Mouse (Mus musculus) neural tube, embryonic 12.5 days (tissue): ENCODE measurements at regions not wholly inside any gene's neighbourhood (a gene's known extent, or its start where the extent isn't known, plus 50 kb on each side); places are given as distances from the start of the nearest gene placed in this dataset.
A peak's percentile ranks its signal among the peaks of the same experiment; 100 is the strongest.

ENCODE experiments used
- ATAC-seq: fragments of 200-750 bp; cut with Nextera tagmentation; 2 replicates; pipeline ENCODE4 v1.8.0; 2017; ENCODE audit warnings: low read depth, mild to moderate bottlenecking, moderate TSS enrichment, moderate library complexity; ENCODE audit not compliant: low FRiP score
- H3K27ac ChIP-seq: fragments of 300-500 bp; sonication (generic); 2 replicates; pipeline ENCODE4 v1.5.1; 2016
- H3K27me3 ChIP-seq: fragments of 300-500 bp; sonication (generic); replicated peaks from 2 replicates; pipeline ENCODE4 v1.6.1; 2016; ENCODE audit warnings: mild to moderate bottlenecking
- H3K36me3 ChIP-seq: fragments of 300-500 bp; sonication (generic); 2 replicates; pipeline ENCODE4 v1.6.1; 2016; ENCODE audit warnings: mild to moderate bottlenecking
- H3K4me1 ChIP-seq: fragments of 300-500 bp; sonication (generic); 2 replicates; pipeline ENCODE4 v1.6.1; 2016
- H3K4me2 ChIP-seq: fragments of 300-500 bp; sonication (generic); replicated peaks from 2 replicates; pipeline ENCODE4 v1.6.1; 2016; ENCODE audit warnings: mild to moderate bottlenecking
- H3K4me3 ChIP-seq: fragments of 300-500 bp; sonication (generic); 2 replicates; pipeline ENCODE4 v1.5.1; 2016
- H3K9ac ChIP-seq: fragments of 300-500 bp; sonication (generic); 2 replicates; pipeline ENCODE4 v1.6.1; 2016; ENCODE audit warnings: mild to moderate bottlenecking
- H3K9me3 ChIP-seq: fragments of 300-500 bp; sonication (generic); 2 replicates; pipeline ENCODE4 v1.6.1; 2016; ENCODE audit warnings: mild to moderate bottlenecking
- WGBS: fragments of 180-500 bp; shearing (Covaris S2); methylation state at CpG from one replicate; pipeline ENCODE4 v1.1.7; 2016; 5-methylcytosine and 5-hydroxymethylcytosine counted together

- no peak overlapping the region for H3K9ac ChIP-seq
- H3K9me3 ChIP-seq = 0 out of 2 replicates have a peak, but pooled peaks cover 15% of the 10 kb centered on the region
- no peaks in the 10 kb centered on the region for H3K36me3 ChIP-seq
- no peaks in the 10 kb centered on the region for H3K4me1 ChIP-seq
- no peak overlapping the region for H3K27ac ChIP-seq
- 90% methylated on average over 7 of the region's 7 CpGs for WGBS
- no peak overlapping the region for H3K4me3 ChIP-seq
- no peaks in the 10 kb centered on the region for H3K27me3 ChIP-seq
- H3K4me2 ChIP-seq = no peak overlapping the region
- no peak for ATAC-seq
Measured at GRCm38 (mm10) chr19:56086413-56087083, 200.4 kb upstream of the Habp2 start.

- H3K36me3 ChIP-seq = no peaks in the 10 kb centered on the region
- 88% methylated on average over 6 of the region's 6 CpGs for WGBS
- no peak for ATAC-seq
Measured at GRCm38 (mm10) chr19:56087127-56087526, 199.8 kb upstream of the Habp2 start.

GRCm38 (mm10) chr19:56089795-56090375, 197.1 kb upstream of the Habp2 start:
- Histone ChIP-seq H3K4me1 (no peaks in the 10 kb centered on the region), H3K36me3 (no peaks in the 10 kb centered on the region), H3K4me3 (no peak overlapping the region), H3K27me3 (no peaks in the 10 kb centered on the region), H3K4me2 (no peak overlapping the region), H3K27ac (no peak overlapping the region), H3K9me3 (no peaks in the 10 kb centered on the region), H3K9ac (no peak overlapping the region)
- ATAC-seq = no peak
- WGBS = 78% methylated on average over 17 of the region's 17 CpGs

More at GRCm38 (mm10) chr19:56087127-56087526, 199.8 kb upstream of the Habp2 start:
- H3K4me1 ChIP-seq = no peaks in the 10 kb centered on the region
- 0 out of 2 replicates have a peak, but pooled peaks cover 15% of the 10 kb centered on the region for H3K9me3 ChIP-seq
- H3K27me3 ChIP-seq = no peaks in the 10 kb centered on the region
- no peak overlapping the region for H3K9ac ChIP-seq
- H3K27ac ChIP-seq = no peak overlapping the region
- H3K4me3 ChIP-seq = no peak overlapping the region
- H3K4me2 ChIP-seq = no peak overlapping the region

GRCm38 (mm10) chr19:56091581-56091980, 195.4 kb upstream of the Habp2 start:
- H3K4me2 ChIP-seq = no peak overlapping the region
- H3K36me3 ChIP-seq = no peaks in the 10 kb centered on the region
- H3K9ac ChIP-seq = no peak overlapping the region
- H3K4me3 ChIP-seq = no peak overlapping the region
- ATAC-seq = no peak
- no peaks in the 10 kb centered on the region for H3K27me3 ChIP-seq
- H3K4me1 ChIP-seq = no peaks in the 10 kb centered on the region
- WGBS = 93% methylated on average over 5 of the region's 5 CpGs
- no peak overlapping the region for H3K27ac ChIP-seq
- no peaks in the 10 kb centered on the region for H3K9me3 ChIP-seq

GRCm38 (mm10) chr19:56095873-56096272, 191.1 kb upstream of the Habp2 start:
- no peaks in the 10 kb centered on the region for H3K27me3 ChIP-seq
- WGBS = 85% methylated on average over 6 of the region's 6 CpGs
- no peaks in the 10 kb centered on the region for H3K4me1 ChIP-seq
- H3K9ac ChIP-seq = no peak overlapping the region
- H3K27ac ChIP-seq = no peak overlapping the region
- H3K36me3 ChIP-seq = no peaks in the 10 kb centered on the region
- no peak overlapping the region for H3K4me3 ChIP-seq
- ATAC-seq = no peak
- H3K9me3 ChIP-seq = 0 out of 2 replicates have a peak, but pooled peaks cover 3% of the 10 kb centered on the region
- H3K4me2 ChIP-seq = no peak overlapping the region

- H3K4me3 ChIP-seq = no peak overlapping the region
- H3K4me2 ChIP-seq = no peak overlapping the region
- 0 out of 2 replicates have a peak, but pooled peaks cover 3% of the 10 kb centered on the region for H3K9me3 ChIP-seq
- no peaks in the 10 kb centered on the region for H3K36me3 ChIP-seq
- no peak for ATAC-seq
- no peak overlapping the region for H3K9ac ChIP-seq
- WGBS = 80% methylated on average over 9 of the region's 9 CpGs
- no peaks in the 10 kb centered on the region for H3K4me1 ChIP-seq
- H3K27me3 ChIP-seq = peaks cover 7% of the 10 kb centered on the region
- no peak overlapping the region for H3K27ac ChIP-seq
Measured at GRCm38 (mm10) chr19:56099725-56100124, 187.2 kb upstream of the Habp2 start.

GRCm38 (mm10) chr19:56100131-56100872, 186.6 kb upstream of the Habp2 start:
- no peak overlapping the region for H3K4me3 ChIP-seq
- no peak for ATAC-seq
- WGBS = 79% methylated on average over 4 of the region's 4 CpGs
- peaks cover 7% of the 10 kb centered on the region for H3K27me3 ChIP-seq
- no peaks in the 10 kb centered on the region for H3K36me3 ChIP-seq
- 0 out of 2 replicates have a peak, but pooled peaks cover 3% of the 10 kb centered on the region for H3K9me3 ChIP-seq
- peaks cover 5% of the 10 kb centered on the region; the same call in 1 of the 2 replicates for H3K4me1 ChIP-seq
- no peak overlapping the region for H3K9ac ChIP-seq
- no peak overlapping the region for H3K4me2 ChIP-seq
- H3K27ac ChIP-seq = no peak overlapping the region

GRCm38 (mm10) chr19:56102454-56103080, 184.4 kb upstream of the Habp2 start:
- Histone ChIP-seq H3K4me1 (peaks cover 16% of the 10 kb centered on the region), H3K27ac (no peak overlapping the region), H3K9ac (no peak overlapping the region), H3K27me3 (peaks cover 11% of the 10 kb centered on the region), H3K4me3 (no peak overlapping the region), H3K36me3 (no peaks in the 10 kb centered on the region), H3K9me3 (0 out of 2 replicates have a peak, but pooled peaks cover 4% of the 10 kb centered on the region), H3K4me2 (no peak overlapping the region)
- no peak for ATAC-seq
- WGBS = 78% methylated on average over 7 of the region's 7 CpGs

GRCm38 (mm10) chr19:56105073-56105451, 181.9 kb upstream of the Habp2 start:
- ATAC-seq = no peak
- no peak overlapping the region for H3K27ac ChIP-seq
- WGBS = 46% methylated on average over 4 of the region's 4 CpGs
- no peak overlapping the region for H3K4me3 ChIP-seq
- H3K4me2 ChIP-seq = peak overlapping the region; percentile 42; the same call in 1 of the 2 replicates
- 0 out of 2 replicates have a peak, but pooled peaks cover 6% of the 10 kb centered on the region for H3K9me3 ChIP-seq
- peaks cover 11% of the 10 kb centered on the region for H3K27me3 ChIP-seq
- H3K4me1 ChIP-seq = peaks cover 16% of the 10 kb centered on the region
- no peaks in the 10 kb centered on the region for H3K36me3 ChIP-seq
- H3K9ac ChIP-seq = no peak overlapping the region

- H3K4me1 ChIP-seq = peaks cover 16% of the 10 kb centered on the region
- H3K27me3 ChIP-seq = peaks cover 11% of the 10 kb centered on the region
- H3K4me2 ChIP-seq = peak overlapping the region; percentile 42
- ATAC-seq = peak; percentile 48; the same call in 1 of the 2 replicates
- H3K4me3 ChIP-seq = no peak overlapping the region
- no peaks in the 10 kb centered on the region for H3K36me3 ChIP-seq
- no peak overlapping the region for H3K9ac ChIP-seq
- no peak overlapping the region for H3K27ac ChIP-seq
- H3K9me3 ChIP-seq = 0 out of 2 replicates have a peak, but pooled peaks cover 6% of the 10 kb centered on the region
- 9% methylated on average over 23 of the region's 23 CpGs for WGBS
Measured at GRCm38 (mm10) chr19:56105452-56106091, 181.4 kb upstream of the Habp2 start.

- WGBS = 78% methylated on average over 6 of the region's 6 CpGs
- Histone ChIP-seq H3K27ac (no peak overlapping the region), H3K4me1 (peaks cover 16% of the 10 kb centered on the region), H3K4me3 (no peak overlapping the region), H3K9me3 (0 out of 2 replicates have a peak, but pooled peaks cover 6% of the 10 kb centered on the region), H3K9ac (no peak overlapping the region), H3K27me3 (peaks cover 8% of the 10 kb centered on the region; the same call in 1 of the 2 replicates), H3K36me3 (no peaks in the 10 kb centered on the region), H3K4me2 (no peak overlapping the region)
- no peak for ATAC-seq
Measured at GRCm38 (mm10) chr19:56108796-56109195, 178.1 kb upstream of the Habp2 start.
